In the genomic region with DNA sequence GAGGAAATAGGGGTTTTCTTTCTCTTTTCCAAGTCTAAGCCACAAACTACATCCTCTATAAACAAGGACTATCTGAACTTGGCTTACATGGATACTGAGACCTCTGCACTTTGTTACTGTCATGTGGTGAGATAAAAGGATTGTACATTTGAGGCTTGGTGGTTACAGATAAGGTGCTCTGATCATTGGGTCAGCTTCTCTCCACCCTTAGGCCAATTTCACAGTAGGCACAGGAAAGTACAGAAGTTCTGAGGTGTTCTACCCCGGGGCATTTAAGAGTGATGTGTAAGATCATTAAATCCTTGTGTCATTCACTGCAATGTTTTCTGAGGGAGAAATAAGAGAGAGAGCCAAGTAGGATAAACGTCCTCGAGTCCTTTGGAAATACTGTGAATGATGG, we compare ENCODE assay signal across 9 mouse cellular contexts. TPM values are rescaled to one million over a fixed set of nuclear protein-coding genes. Genes with fewer than 3 reads are reported as not detected.
DNase-seq lines count a peak whose midpoint lies in the region; ATAC-seq and TF ChIP-seq lines count a peak whose summit lies in the region.
"Had no signal": no experiment of that assay in that cellular context is flagged by ENCODE, and none has a peak within 500 bp of the region (broad histone marks: within the 10 kb centered on the region; RNA-seq: fewer than 3 reads in every experiment).

No protein-coding gene starts in this region.

- no peak for TF ChIP-seq POLR2A in heart, adult 2 months (IDR thresholded peaks at IDR 0.05; ENCODE audit: insufficient read depth, low read depth, low read length)

- H3K4me1 ChIP-seq in heart, adult 2 months (ENCODE audit: control insufficient read depth, insufficient read depth, low read length) = peaks cover 10% of the 10 kb centered on the region
- 0 out of 2 replicates have a peak, but pooled peaks cover 2% of the 10 kb centered on the region for H3K4me1 ChIP-seq in forebrain, embryonic 11.5 days (replicated peaks; ENCODE audit: control insufficient read depth, insufficient read depth, low read length)
- peaks cover 73% of the 10 kb centered on the region for H3K4me1 ChIP-seq in liver, embryonic 15.5 days (replicated peaks)

- intact Hi-C loops in heart, adult 2 months (cut with DNase I) = loop anchor here (2.0 to 5.0 kb wide), 3 partner anchors 14 to 72 kb away; a partner anchor contains a TSS
- intact Hi-C loops in left cerebral cortex, postnatal 14 days (cut with DNase I) = loop anchor here (10.0 kb wide), 1 partner anchor 118 kb away; a partner anchor contains a TSS

- 57% methylated on average over 3 of the region's 3 CpGs for WGBS in heart, adult 2 months
- 86% methylated on average over 3 of the region's 3 CpGs for WGBS in forebrain, embryonic 11.5 days
- 32% methylated on average over 3 of the region's 3 CpGs for WGBS in liver, embryonic 15.5 days (ENCODE audit: insufficient replicate concordance)

- no peak for DNase-seq in heart, adult 2 months
- DNase-seq in heart, adult 18-20 months = no peak
- no peak for DNase-seq in forebrain, embryonic 11.5 days (ENCODE audit: low spot score)
- DNase-seq in left cerebral cortex, adult 11 months (ENCODE audit: low spot score) = no peak
- no peak for DNase-seq in left cerebral cortex, postnatal 14 days (ENCODE audit: low spot score in 2 of 2)
- no peak for DNase-seq in cerebellum, adult 11 months
- DNase-seq: kidney, postnatal 14 days had no signal

- no peaks in the 10 kb centered on the region for H3K27me3 ChIP-seq in heart, adult 2 months (ENCODE audit: control insufficient read depth, insufficient read depth, low read length)
- no peaks in the 10 kb centered on the region for H3K27me3 ChIP-seq in C2C12 (ENCODE audit: control insufficient read depth, insufficient read depth, insufficient read length)
- H3K27me3 ChIP-seq in forebrain, embryonic 11.5 days (ENCODE audit: control insufficient read depth, insufficient read depth, low read length) = no peaks in the 10 kb centered on the region
- no peaks in the 10 kb centered on the region for H3K27me3 ChIP-seq in liver, embryonic 15.5 days

- H3K27ac ChIP-seq in heart, adult 2 months = peak overlapping the region; percentile 90
- H3K27ac ChIP-seq in forebrain, embryonic 11.5 days (ENCODE audit: low read depth, low read length) = no peak overlapping the region
- peak overlapping the region; percentile 97 for H3K27ac ChIP-seq in liver, embryonic 15.5 days (replicated peaks)

- no peak for ATAC-seq in forebrain, embryonic 11.5 days (replicated peaks; ENCODE audit: low FRiP score)
- ATAC-seq in liver, embryonic 15.5 days (ENCODE audit: insufficient read depth) = peak; percentile 32

- peak overlapping the region; percentile 42 for H3ac ChIP-seq in C2C12 (ENCODE audit: control insufficient read depth, insufficient read length, low read depth)

- no peak for TF ChIP-seq EP300 in heart, adult 2 months (IDR thresholded peaks at IDR 0.05; ENCODE audit: insufficient read depth, low read depth, low read length)

- no peaks in the 10 kb centered on the region for H3K9me3 ChIP-seq in forebrain, embryonic 11.5 days (ENCODE audit: control insufficient read depth, low read length)
- H3K9me3 ChIP-seq in liver, embryonic 15.5 days (replicated peaks) = no peaks in the 10 kb centered on the region

- H3K4me3 ChIP-seq in heart, adult 2 months = no peak overlapping the region
- H3K4me3 ChIP-seq in C2C12 (ENCODE audit: insufficient read depth, poor library complexity, severe bottlenecking) = no peak overlapping the region
- peak overlapping the region; percentile 87; the same call in 1 of the 2 replicates for H3K4me3 ChIP-seq in forebrain, embryonic 11.5 days (ENCODE audit: low read depth, low read length)
- H3K4me3 ChIP-seq in liver, embryonic 15.5 days (replicated peaks) = peak overlapping the region; percentile 79

- H3K79me2 ChIP-seq in heart, adult 2 months (replicated peaks; ENCODE audit: control insufficient read depth, insufficient read depth, low read length) = peaks cover 8% of the 10 kb centered on the region
- peaks cover 44% of the 10 kb centered on the region for H3K79me2 ChIP-seq in C2C12 (ENCODE audit: control insufficient read depth, insufficient read depth)

- H3K9ac ChIP-seq in heart, adult 2 months (ENCODE audit: low read depth, low read length) = no peak overlapping the region
- H3K9ac ChIP-seq in forebrain, embryonic 11.5 days (ENCODE audit: low read length) = no peak overlapping the region
- peak overlapping the region; percentile 61 for H3K9ac ChIP-seq in liver, embryonic 15.5 days

- H3K79me3 ChIP-seq in C2C12 (ENCODE audit: low read depth) = peaks cover 40% of the 10 kb centered on the region

- peaks cover 27% of the 10 kb centered on the region for H3K36me3 ChIP-seq in heart, adult 2 months (ENCODE audit: control insufficient read depth, insufficient read depth, low read length)
- H3K36me3 ChIP-seq in C2C12 (ENCODE audit: control insufficient read depth, insufficient read depth) = peaks cover 29% of the 10 kb centered on the region
- no peaks in the 10 kb centered on the region for H3K36me3 ChIP-seq in forebrain, embryonic 11.5 days (ENCODE audit: control insufficient read depth, insufficient read depth, low read length)
- H3K36me3 ChIP-seq in liver, embryonic 15.5 days (replicated peaks) = peaks cover 21% of the 10 kb centered on the region

- H3K4me2 ChIP-seq in forebrain, embryonic 11.5 days (ENCODE audit: low read depth, low read length, severe bottlenecking) = peak overlapping the region; percentile 63; the same call in 1 of the 2 replicates
- H3K4me2 ChIP-seq in liver, embryonic 15.5 days = peak overlapping the region; percentile 85

- TF ChIP-seq CTCF in heart, adult 2 months (IDR thresholded peaks at IDR 0.05) = no peak
- no peak for TF ChIP-seq CTCF in C2C12 (IDR thresholded peaks at IDR 0.05; ENCODE audit: control insufficient read depth, insufficient read depth, insufficient read length)

TF ChIP-seq in C2C12, 6 proteins besides CTCF, POLR2A, EP300 and RAD21:
- TF ChIP-seq MAX (IDR thresholded peaks at IDR 0.05) = no peak
- no peak for TF ChIP-seq MYOD1 (IDR thresholded peaks at IDR 0.05; ENCODE audit: control insufficient read depth, insufficient read length, low read depth)
- TF ChIP-seq CEBPB (IDR thresholded peaks at IDR 0.05; ENCODE audit: low read depth) = no peak

RNA-seq across cellular contexts. Expression of a gene that starts 0.9 kb away (rescaled TPM):
- total RNA-seq in heart, adult 2 months (2021) = 1,000 to 10,000 TPM in 1 of 2 experiments, 100 to 1,000 TPM in 1; 947 to 1,091 TPM
- polyA plus RNA-seq in heart, adult 2 months (2012; rRNA removed) = 1,148 and 1,658 TPM in 2 replicates
- total RNA-seq in heart, adult 18-20 months (2021) = 1,000 to 10,000 TPM; 1,006 to 1,090 TPM
- 212 TPM for polyA plus RNA-seq in C2C12 (2012; fragmentation: generic; extraction: Trizol)
- 263 and 278 TPM in 2 replicates for polyA plus RNA-seq in forebrain, embryonic 11.5 days (2014; fragmentation: Nextera tagmentation; extraction: Ambion mirVana)
- 115 and 121 TPM in 2 replicates for polyA plus RNA-seq in liver, embryonic 15.5 days (2015; fragmentation: Nextera tagmentation; extraction: Ambion mirVana)
- total RNA-seq in left cerebral cortex, postnatal 14 days (2021) = 100 to 1,000 TPM; 269 to 271 TPM

RNA-seq across cellular contexts. Expression of a gene that starts 14.3 kb away (rescaled TPM):
- total RNA-seq in heart, adult 2 months (2021) = 10 to 100 TPM; 58.9 to 65.3 TPM
- 27.8 and 48.0 TPM in 2 replicates for polyA plus RNA-seq in heart, adult 2 months (2012; rRNA removed)
- 10 to 100 TPM; 62.2 to 66.6 TPM for total RNA-seq in heart, adult 18-20 months (2021)
- polyA plus RNA-seq in C2C12 (2012; fragmentation: generic; extraction: Trizol) = 102 TPM
- polyA plus RNA-seq in forebrain, embryonic 11.5 days (2014; fragmentation: Nextera tagmentation; extraction: Ambion mirVana) = 222 and 224 TPM in 2 replicates
- 85.8 and 90.0 TPM in 2 replicates for polyA plus RNA-seq in liver, embryonic 15.5 days (2015; fragmentation: Nextera tagmentation; extraction: Ambion mirVana)
- total RNA-seq in left cerebral cortex, postnatal 14 days (2021) = 10 to 100 TPM; 65.9 to 68.9 TPM

RNA-seq across cellular contexts. Expression of a gene that starts 32.2 kb away (rescaled TPM):
- total RNA-seq in heart, adult 2 months (2021) = 100 to 1,000 TPM; 332 to 391 TPM
- polyA plus RNA-seq in heart, adult 2 months (2012; rRNA removed) = 356 and 500 TPM in 2 replicates
- total RNA-seq in heart, adult 18-20 months (2021) = 100 to 1,000 TPM; 365 to 392 TPM
- polyA plus RNA-seq in C2C12 (2012; fragmentation: generic; extraction: Trizol) = 13.7 TPM
- polyA plus RNA-seq in forebrain, embryonic 11.5 days (2014; fragmentation: Nextera tagmentation; extraction: Ambion mirVana) = 21.0 and 23.1 TPM in 2 replicates
- polyA plus RNA-seq in liver, embryonic 15.5 days (2015; fragmentation: Nextera tagmentation; extraction: Ambion mirVana) = 4.6 and 5.2 TPM in 2 replicates
- total RNA-seq in left cerebral cortex, postnatal 14 days (2021) = 10 to 100 TPM; 72.0 to 74.4 TPM

RNA-seq across cellular contexts. Expression of a gene that starts 33.5 kb away (rescaled TPM):
- total RNA-seq in heart, adult 2 months (2021) = 1 to 10 TPM; 6.5 to 6.9 TPM
- 15.2 and 19.8 TPM in 2 replicates for polyA plus RNA-seq in heart, adult 2 months (2012; rRNA removed)
- 1 to 10 TPM; 4.5 to 6.0 TPM for total RNA-seq in heart, adult 18-20 months (2021)
- 5.0 TPM for polyA plus RNA-seq in C2C12 (2012; fragmentation: generic; extraction: Trizol)
- polyA plus RNA-seq in forebrain, embryonic 11.5 days (2014; fragmentation: Nextera tagmentation; extraction: Ambion mirVana) = 45.2 and 46.1 TPM in 2 replicates
- 12.9 and 14.3 TPM in 2 replicates for polyA plus RNA-seq in liver, embryonic 15.5 days (2015; fragmentation: Nextera tagmentation; extraction: Ambion mirVana)
- 10 to 100 TPM; 13.3 to 13.4 TPM for total RNA-seq in left cerebral cortex, postnatal 14 days (2021)

RNA-seq across cellular contexts. Expression of a gene that starts 38.0 kb away (rescaled TPM):
- under 1 TPM in 1 of 2 experiments, not detected in 1; 0.16 TPM for total RNA-seq in heart, adult 2 months (2021)
- polyA plus RNA-seq in heart, adult 2 months (2012; rRNA removed) = 0.12 TPM in 1 of 2 replicates, not detected in the other
- total RNA-seq in heart, adult 18-20 months (2021) = not detected
- not detected for polyA plus RNA-seq in C2C12 (2012; fragmentation: generic; extraction: Trizol)
- not detected in 2 replicates for polyA plus RNA-seq in forebrain, embryonic 11.5 days (2014; fragmentation: Nextera tagmentation; extraction: Ambion mirVana)
- not detected in 2 replicates for polyA plus RNA-seq in liver, embryonic 15.5 days (2015; fragmentation: Nextera tagmentation; extraction: Ambion mirVana)
- 1 to 10 TPM in 1 of 2 experiments, under 1 TPM in 1; 0.97 to 1.4 TPM for total RNA-seq in left cerebral cortex, postnatal 14 days (2021)

Comparison
In these comparisons a context has a peak if more than half of its experiments do, and no peak if none do; other contexts are left out.
1. H3K4me3 ChIP-seq: peak in forebrain, embryonic 11.5 days (single experiment) and liver, embryonic 15.5 days (single experiment); none in heart, adult 2 months (single experiment) and C2C12 (single experiment).
2. RNA of a gene that starts 32.2 kb away (polyA plus RNA-seq): 356 to 500 TPM in heart, adult 2 months; 21.0 to 23.1 TPM in forebrain, embryonic 11.5 days, 13.7 TPM in C2C12 (single experiment) and 4.6 to 5.2 TPM in liver, embryonic 15.5 days; every median in the first group is over 10 times any median in the second.